Mouse (Mus musculus) cerebellum, adult 18-20 months (tissue): ENCODE data around the gene Slc44a5.
"Not testable (repeated sequence)": the region's sequence is repeated elsewhere in the genome, so short reads cannot be mapped to it uniquely, and the experiment has no call there.

ENCODE experiments used
- DNase-seq, 2 experiments: peaks; one replicate each; pipeline ENCODE4 v3.0.0; 2021

Gene Slc44a5

DNA sequence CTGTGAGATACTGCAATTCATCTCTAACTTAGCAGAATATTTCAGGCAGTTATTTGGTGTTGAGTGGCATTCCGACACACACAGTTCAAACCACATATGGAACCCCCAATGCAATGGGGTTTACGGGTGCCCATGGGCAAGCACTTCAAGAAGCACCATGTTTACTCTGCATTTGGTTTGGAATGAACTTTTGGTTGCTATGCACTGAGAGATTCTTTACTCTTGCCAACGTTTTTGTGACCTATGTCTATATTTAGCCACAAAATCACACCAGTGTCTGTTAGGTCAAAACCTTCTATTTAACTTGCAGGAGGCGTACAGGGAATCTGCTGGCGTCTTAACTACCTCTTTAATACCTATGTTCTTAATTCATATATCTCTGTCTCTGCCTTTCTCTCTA, 137.3 kb downstream of the Slc44a5 start:
- no peak for DNase-seq

- DNase-seq: no peak
Measured at GRCm38 (mm10) chr3:154111221-154111620, 138.0 kb downstream of the Slc44a5 start.

DNA sequence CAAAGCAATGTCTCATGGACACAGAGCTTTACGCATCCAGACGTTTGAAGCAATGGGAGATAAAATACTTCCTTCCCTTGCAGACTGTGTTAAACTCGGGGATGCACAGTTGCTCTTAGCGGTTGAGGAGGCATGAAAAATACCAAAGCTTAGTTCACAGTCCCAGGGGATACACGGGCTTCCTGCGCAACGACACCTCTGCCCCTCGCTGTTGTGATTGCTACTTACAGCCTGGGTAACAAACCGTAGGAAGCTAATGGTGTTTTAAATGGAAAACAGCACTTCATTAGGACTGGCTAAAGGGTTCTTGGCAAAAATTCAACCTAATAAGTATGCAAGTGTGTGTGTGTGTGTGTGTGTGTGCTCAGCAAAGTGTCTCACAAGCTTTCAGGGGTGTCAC, 141.8 kb downstream of the Slc44a5 start:
- DNase-seq: no peak

DNA sequence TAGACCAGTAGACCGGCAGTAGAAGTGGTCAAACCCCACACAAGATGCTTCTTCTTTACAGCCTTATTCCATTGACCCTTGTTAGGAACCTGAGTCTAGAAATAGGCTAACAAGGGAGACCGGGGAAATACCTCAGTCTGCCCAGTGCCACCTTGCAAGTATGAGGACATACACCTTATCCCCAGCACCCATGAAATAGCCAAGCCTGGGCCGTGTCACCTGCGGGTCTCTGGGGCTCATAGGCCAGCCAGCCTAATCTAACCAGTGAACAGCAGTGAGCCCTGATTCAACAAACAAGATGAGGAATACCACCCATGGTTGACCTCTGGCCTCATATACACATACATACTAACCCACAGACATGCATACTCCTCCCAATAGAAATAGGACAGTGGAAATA, 142.2 kb downstream of the Slc44a5 start:
- no peak for DNase-seq

- DNase-seq: no peak
Measured at GRCm38 (mm10) chr3:154116000-154116399, 142.8 kb downstream of the Slc44a5 start.

DNA sequence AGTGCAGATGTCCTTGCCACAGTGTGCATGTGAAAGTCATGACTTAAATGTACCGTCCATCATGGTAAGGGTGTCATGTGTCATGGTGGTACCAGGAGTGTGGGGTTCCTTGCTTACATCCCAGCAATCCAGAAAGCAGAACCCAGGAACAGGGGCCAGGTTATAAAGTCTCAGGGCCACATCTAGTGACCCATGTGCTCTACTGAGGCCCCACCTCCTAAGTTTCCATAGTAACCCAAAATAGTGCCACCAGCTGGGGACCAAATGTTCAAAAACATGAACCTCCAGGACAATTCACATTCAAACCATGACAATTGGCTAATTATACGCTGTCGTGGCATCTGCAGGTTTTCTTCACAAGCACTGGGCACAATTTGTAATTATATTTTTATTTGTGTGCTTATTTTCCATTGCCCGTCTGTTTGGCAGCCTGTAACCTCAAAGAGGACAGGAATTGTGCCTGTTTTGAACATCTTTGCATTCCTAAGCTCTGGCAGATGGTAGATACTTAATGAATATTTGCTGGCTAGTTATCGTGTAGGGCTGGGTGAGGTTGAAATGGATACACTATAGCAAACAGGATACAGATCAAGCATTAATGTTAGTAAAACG, 145.9 kb downstream of the Slc44a5 start:
- peak; percentile 10 to 16 for DNase-seq

GRCm38 (mm10) chr3:154122531-154122930, 149.3 kb downstream of the Slc44a5 start:
- DNase-seq: no peak

DNA sequence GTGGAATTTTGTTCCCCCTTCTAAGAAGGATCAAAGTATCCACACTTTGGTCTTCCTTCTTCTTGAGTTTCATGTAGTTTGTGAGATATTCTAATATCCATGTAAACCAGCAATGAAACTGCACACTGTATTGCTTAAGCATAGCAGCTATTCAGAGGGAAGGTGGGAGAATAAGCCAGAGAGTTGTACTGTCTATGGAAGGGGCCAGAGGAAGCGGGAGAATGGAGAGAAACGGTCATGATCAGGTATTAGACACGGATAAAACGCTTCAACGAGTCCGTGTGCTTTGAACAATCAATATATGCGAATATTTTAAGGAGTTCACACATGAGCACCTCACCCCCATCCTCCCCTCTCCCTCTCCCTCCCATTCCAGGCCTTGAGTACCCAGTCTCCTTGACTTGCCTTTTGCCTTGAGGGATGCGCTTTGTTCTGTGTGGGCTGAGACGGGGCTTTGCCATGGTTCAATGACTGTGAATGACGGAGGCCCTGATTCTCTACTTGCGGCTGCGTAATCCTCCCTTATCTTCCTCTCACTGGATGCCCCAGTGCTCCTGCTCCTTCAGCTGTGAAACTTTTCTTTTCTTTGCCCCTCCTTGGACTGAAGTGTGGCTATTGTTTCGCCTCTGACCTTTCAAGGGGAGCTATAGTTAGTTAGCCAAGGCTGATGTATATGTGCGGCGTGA, 151.8 kb downstream of the Slc44a5 start:
- no peak for DNase-seq

DNA sequence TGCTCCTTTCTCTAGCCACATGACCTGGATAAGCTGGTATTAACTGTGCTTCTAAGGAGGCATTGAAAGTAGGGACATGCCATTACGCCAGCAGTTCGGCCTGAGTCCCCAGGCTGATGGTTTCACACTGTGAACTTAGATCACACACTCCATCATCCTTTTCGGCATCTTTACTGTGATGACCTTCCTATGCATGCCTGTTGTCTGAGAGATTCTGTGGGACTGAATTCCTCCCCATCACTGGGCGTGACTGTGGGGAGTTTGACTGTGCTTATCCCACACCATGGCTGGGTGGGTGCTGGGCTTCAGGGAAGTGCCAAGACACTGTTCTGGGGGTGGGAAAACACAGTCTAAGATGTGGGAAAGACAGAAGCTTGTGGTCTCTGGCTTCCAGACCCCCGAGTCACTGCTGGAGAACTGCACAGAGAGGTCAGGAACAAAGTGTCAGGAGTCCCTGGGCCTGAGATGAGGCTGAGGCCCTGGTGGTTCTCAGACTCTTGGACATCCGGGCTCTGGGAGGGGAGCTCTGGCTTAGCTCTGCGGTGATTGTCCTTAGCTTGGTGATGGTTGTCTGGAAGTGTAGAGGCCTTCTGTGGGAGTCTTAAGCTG, 152.6 kb downstream of the Slc44a5 start:
- DNase-seq: no peak

DNA sequence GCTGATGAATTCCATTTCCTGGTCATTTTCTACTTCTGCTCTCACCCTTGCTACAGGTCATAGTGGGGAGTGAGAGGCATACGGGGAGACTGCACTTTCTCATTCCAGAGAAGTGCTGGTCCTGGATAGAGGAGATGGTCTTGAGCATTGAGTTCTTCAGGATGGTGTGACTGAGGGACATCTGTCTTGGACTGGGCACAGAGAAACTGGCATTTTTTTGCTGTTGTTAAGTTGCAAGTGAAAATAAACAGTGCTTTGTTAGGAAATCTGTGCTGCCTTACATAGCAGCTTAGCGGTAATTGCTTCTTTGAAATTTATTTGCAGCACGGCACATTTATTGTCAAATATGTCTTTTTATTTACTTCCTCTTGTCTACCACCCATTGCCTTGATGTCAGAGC, 154.0 kb downstream of the Slc44a5 start:
- DNase-seq: no peak

DNA sequence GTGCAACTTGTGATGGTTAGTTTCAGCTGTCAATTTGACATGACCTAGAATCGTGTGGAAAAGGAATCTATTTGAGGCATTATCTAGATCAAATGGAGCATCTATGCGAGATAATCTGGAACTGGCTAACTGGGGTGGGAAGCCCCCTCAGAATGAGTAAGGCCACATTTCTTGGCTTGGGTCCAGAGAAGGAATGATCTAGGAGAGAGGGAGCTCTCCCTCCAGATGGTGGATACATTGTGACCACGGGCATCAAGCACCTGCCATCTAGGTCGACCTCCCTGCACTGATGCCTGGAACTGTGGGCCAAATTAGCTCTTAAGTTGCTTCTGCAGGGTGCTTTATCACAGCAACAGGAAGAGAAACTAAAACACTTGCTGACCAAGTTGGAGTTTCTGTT, 155.8 kb downstream of the Slc44a5 start:
- no peak for DNase-seq

DNA sequence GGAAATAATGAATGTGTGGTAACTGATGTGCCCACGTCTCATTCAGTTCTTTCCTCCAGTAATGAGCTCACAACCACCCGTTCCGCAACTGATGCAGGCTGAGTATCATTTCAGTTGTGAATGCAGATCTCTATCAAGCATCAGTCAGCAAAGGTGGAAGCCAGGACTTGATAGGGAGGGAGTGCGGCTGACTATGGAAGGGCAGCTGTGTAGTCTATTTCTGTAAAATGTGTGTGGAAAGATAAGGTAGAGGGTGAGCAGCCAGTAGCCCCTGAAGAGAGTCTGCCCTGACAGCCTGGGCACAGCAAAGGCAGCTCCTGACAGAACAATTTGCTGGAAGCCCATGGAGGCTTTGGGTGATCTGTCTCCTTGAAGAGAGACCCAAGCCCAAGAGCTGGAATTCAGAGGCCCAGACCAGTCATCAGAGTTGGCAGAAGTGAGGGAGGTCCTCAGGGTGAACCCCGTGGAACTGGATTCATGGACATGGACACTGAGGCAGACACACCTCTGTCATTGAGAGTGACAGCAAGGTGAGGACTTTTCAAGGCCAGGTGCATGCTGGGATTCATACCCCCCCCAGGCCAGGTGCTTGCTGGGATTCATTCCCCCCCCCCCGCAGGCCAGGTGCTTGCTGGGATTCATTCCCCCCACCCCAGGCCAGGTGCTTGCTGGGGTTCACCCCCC, 157.3 kb downstream of the Slc44a5 start:
- no peak for DNase-seq

DNA sequence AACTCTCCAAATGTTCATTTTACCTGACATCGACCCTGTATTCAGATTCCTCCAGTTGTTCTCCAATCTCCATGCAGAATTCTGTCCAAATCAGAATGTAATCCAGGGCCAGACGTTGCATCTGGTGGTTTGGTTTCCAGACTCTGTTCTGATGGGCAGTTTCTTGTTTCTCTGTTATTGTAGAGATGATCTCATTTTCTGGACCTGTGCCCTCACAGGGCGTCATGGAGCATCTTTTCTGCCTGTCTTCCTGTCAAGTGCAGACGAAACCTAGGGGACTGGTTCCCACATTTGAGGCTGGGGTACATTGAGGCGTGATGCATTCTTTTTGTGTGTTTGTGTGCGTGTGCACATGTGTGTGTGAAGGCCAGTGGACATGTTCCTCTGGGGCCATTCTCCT, 160.8 kb downstream of the Slc44a5 start:
- DNase-seq: no peak

GRCm38 (mm10) chr3:154134701-154135100, 161.5 kb downstream of the Slc44a5 start:
- no peak for DNase-seq

DNA sequence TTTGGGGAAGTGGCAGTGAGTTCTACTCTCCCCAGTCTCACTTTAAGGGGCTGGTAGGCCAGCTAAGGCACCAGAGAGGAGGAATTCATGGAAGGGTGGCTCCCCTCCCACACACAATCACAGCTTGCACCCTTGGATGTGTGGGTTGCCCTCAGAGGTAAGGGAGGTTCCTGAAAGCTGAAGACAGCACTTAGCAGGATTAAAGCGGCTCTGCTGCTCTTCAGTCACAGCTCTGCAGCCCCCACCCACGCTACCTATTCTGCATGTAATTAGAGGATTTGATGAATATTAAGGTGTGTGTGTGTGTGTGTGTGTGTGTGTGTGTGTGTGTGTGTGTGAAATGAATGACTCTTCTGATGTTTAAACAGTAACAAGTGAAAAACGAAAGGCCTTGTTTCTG, 163.3 kb downstream of the Slc44a5 start:
- DNase-seq: no peak

- no peak for DNase-seq
Measured at GRCm38 (mm10) chr3:154141346-154141745, 168.1 kb downstream of the Slc44a5 start.

GRCm38 (mm10) chr3:154142618-154143017, 169.4 kb downstream of the Slc44a5 start:
- DNase-seq: no peak

GRCm38 (mm10) chr3:154145750-154146149, 172.5 kb downstream of the Slc44a5 start:
- no peak for DNase-seq

- DNase-seq: no peak
Measured at GRCm38 (mm10) chr3:154149778-154150177, 176.5 kb downstream of the Slc44a5 start.

DNA sequence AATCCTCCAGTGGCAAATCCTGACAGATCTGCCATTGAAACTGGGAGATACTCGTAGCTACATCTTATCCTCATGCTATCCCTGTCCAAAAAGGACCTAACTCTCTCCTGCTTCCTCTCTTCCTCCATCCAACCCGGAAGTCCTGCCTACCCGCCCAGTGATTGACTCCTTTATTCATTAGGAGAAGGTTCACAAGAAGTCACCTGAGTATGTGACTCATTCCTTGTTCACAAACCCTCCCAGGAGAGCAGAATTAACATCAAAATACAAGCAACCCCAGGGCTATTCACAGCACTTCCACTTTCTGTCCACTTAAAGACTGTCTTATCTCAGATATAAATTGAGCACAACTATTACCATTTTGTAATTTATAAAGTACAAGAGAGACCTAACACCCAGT, 180.3 kb downstream of the Slc44a5 start:
- not testable (repeated sequence) for DNase-seq

- DNase-seq: no peak
Measured at GRCm38 (mm10) chr3:154165882-154166281, 192.6 kb downstream of the Slc44a5 start.

DNA sequence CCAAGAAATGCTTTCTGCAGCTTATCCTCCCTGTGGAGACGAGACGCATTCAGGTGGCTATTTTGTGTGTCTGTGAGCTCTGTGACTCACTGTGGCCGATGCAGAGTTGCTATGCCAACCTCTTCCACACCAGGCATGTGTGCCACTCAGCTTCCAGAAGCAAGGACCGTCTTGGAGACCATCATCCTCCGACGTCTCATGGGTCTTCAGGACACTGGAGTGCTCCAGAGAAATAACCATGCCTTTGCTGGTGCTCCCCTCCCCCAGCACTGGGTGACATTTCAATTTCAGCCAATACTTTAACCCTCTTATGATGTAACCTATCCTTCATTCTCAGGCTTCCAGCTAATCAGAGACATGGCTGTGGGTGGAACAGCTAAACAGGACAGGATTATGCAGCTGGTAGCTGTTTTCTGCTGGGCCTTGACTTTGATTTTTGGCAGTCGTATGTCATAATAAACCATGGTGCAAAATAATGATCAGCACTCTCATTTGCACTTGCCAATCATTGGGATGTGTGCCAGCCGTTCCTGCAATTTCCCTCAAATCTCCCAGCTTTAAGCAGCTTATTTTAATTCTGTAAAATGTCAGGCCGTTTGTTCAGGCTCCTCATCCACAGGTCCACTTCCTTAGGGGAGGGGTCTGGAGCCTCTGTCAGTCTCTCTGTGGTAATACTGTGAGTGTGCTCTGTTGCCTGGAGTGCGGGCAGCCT, 198.8 kb downstream of the Slc44a5 start:
- DNase-seq: no peak

GRCm38 (mm10) chr3:154172593-154172965, 199.3 kb downstream of the Slc44a5 start:
- no peak for DNase-seq
